Mouse (Mus musculus): ENCODE results near the gene Tmem234.

GRCm38 (mm10) chr4:129588865-129589264 lies 11.6 kb upstream of the Tmem234 start:
- TF ChIP-seq ZC3H11A (IDR thresholded peaks at IDR 0.05; ENCODE audit: borderline replicate concordance, low read depth, low read length) (no peak), HCFC1 (IDR thresholded peaks at IDR 0.05; ENCODE audit: borderline replicate concordance, insufficient read depth, low read length) (no peak)

All from ES-E14 (cell line).